Mouse (Mus musculus): ENCODE results near the gene Ostf1. TPM values are rescaled to one million over a fixed set of nuclear protein-coding genes. Genes with fewer than 3 reads are reported as not detected.

Gene Ostf1
- 100 to 1,000 TPM; 163 to 200 TPM for polyA plus RNA-seq (2017; shearing (Covaris generic))

GRCm38 (mm10) chr19:18631644-18632219 lies at the start of gene Ostf1, which contains the start of gene Nmrk1:
Ostf1 (minus strand) TSS chr19:18631823.
Nmrk1 (plus strand) TSS chr19:18631950.

DNA sequence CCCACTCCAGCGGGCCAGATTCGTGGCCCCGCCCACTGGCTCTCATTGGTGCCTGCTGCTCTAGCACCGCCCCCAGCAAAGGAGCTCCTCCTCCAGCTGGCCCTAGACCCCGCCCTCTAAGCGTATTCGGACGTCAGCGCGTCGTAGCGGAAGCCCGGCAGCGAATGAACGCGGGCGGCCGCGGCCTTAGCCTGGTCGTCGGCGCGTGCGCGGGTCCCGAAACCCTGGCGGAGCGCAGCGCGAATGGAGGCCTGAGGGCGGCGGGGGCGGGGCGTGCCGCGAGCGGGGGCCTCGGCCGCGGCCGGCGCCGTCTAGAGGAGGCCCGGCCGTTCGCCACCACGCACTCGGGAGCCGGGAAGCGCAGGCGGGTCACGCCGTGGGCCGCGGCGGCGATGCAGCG lies 39.0 kb upstream of the Ostf1 start, which contains the start of gene Carnmt1:
TSS of gene Carnmt1 (plus strand) at position 157 of the 400 bp plus-strand sequence.

Other genes starting within 250 kb of the Ostf1 start
- 10 to 100 TPM in 1 of 2 experiments, 1 to 10 TPM in 1; 9.9 to 11.6 TPM for gene Nmrk1, start 127 bp upstream of the Ostf1 start, polyA plus RNA-seq (2017; shearing (Covaris generic))
- 10 to 100 TPM; 23.6 to 24.2 TPM for gene Carnmt1, start 38.9 kb upstream of the Ostf1 start, polyA plus RNA-seq (2017; shearing (Covaris generic))
- 10 to 100 TPM; 23.8 to 28.4 TPM for gene D030056L22Rik, start 81.4 kb upstream of the Ostf1 start, polyA plus RNA-seq (2017; shearing (Covaris generic))
- 1 to 10 TPM; 1.2 to 3.2 TPM for gene Trpm6, start 118.2 kb upstream of the Ostf1 start, polyA plus RNA-seq (2017; shearing (Covaris generic))

All from activated CD4-positive, CD25-positive, alpha-beta regulatory T cell (primary cell).